Mouse (Mus musculus) megakaryocyte-erythroid progenitor cell, adult 5-6 weeks (primary cell): ENCODE data around the gene Nmi. TPM values are rescaled to one million over a fixed set of nuclear protein-coding genes. Genes with fewer than 3 reads are reported as not detected.

Source experiments
- total RNA-seq, 2 experiments: library from RNA; stranded (forward) in 1 of 2; stranded (reverse) in 1 of 2; fragments of 200-1000, 215-1000 nt in 1 of 2; fragments of >200 nt in 1 of 2; fragmentation: Nextera tagmentation in 1 of 2; gene quantifications; 2 replicates each; pipeline ENCODE4 v1.2.3; 2014 to 2017

The Nmi gene
- total RNA-seq, 2 experiments from 2014 or later, result 27.6 to 39.1 TPM

Other genes with a start within 250 kb of the Nmi start
- gene Rbm43, start 38.3 kb downstream of the Nmi start, total RNA-seq (2014; fragmentation: Nextera tagmentation), result 82.4 and 84.5 TPM in 2 replicates
- 56.6 and 63.1 TPM in 2 replicates for gene Rbm43, start 38.3 kb downstream of the Nmi start, total RNA-seq (2017)
- gene Tnfaip6, start 64.5 kb upstream of the Nmi start, total RNA-seq (2014; fragmentation: Nextera tagmentation), result not detected in 2 replicates
- gene Tnfaip6, start 64.5 kb upstream of the Nmi start, total RNA-seq (2017), result not detected in 2 replicates
- 116 and 148 TPM in 2 replicates for gene Rif1, start 99.3 kb upstream of the Nmi start, total RNA-seq (2014; fragmentation: Nextera tagmentation)
- 166 and 170 TPM in 2 replicates for gene Rif1, start 99.3 kb upstream of the Nmi start, total RNA-seq (2017)